In the genomic region with DNA sequence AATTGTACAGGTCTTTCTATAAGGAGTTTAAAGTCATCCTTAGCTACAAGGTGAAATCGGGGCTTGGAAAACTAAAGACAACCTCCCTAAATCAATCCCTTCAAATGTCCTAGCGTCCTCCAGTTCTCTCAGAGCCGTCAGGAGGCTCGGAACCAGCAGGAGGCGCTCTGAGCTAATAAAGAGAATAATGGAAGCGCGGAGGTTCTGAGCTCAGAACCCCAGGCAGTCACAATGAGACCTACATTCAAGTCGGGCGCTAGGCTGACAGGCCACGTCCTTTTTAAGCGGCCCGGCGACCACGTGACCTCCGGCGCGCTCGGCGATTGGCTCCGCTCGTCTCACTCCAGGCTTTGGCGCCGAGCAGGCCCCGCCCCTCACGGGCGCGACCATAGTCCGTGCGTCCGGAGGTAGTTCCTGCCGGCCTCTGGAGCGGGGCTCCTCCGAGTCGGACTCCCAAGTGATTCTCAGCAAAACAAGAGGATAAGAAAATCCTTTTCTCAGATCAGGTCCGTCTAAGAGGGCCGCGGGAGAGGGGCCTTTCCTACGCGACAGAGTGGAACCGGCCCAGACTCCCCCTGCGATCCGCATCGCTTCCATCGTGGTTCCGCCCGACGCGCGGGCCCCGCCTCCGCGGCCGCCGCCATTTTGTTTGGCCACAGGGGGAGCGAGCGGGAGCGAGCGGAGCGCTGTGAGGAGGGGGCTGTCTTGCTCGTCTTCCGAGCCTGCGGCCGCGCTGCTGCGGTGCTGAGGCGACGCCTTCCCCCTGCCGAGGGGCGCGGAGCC, we compare ENCODE assay signal across 8 mouse cellular contexts. TPM values are rescaled to one million over a fixed set of nuclear protein-coding genes. Genes with fewer than 3 reads are reported as not detected.
DNase-seq lines count a peak whose midpoint lies in the region; ATAC-seq lines count a peak whose summit lies in the region.

A gene (plus strand): TSS at position 642 of the 783 bp plus-strand sequence.

- DNase-seq in Muller cell, postnatal 12 days (ENCODE audit: inconsistent ontology term): peak; percentile 98
- DNase-seq in cerebellum, adult 9-11 months: peak; percentile 99
- peak; percentile 97 to 100 for DNase-seq in frontal cortex, adult 2 months (ENCODE audit: extremely low spot score in 1 of 2, low spot score in 1 of 2)
- DNase-seq in hindbrain, embryonic 11.5 days (ENCODE audit: low spot score): peak; percentile 98
- DNase-seq in layer of hippocampus, postnatal 10 days (ENCODE audit: low spot score in 2 of 2): peak; percentile 99
- DNase-seq in lung, postnatal 10 days: peak; percentile 99
- peak; percentile 99 for DNase-seq in ovary, postnatal 36 days (ENCODE audit: low spot score)
- peak; percentile 99 for DNase-seq in thymus, postnatal 25 days

- peak within 1 kb of the TSS; percentile 99 for H3K4me3 ChIP-seq in hindbrain, embryonic 11.5 days (ENCODE audit: low read depth, low read length)

- H3K4me2 ChIP-seq in hindbrain, embryonic 11.5 days (replicated peaks; ENCODE audit: low read depth, low read length): peak within 1 kb of the TSS; percentile 92

- no peaks in the 10 kb centered on the region for H3K9me3 ChIP-seq in hindbrain, embryonic 11.5 days (ENCODE audit: control insufficient read depth, low read length)

- H3K4me1 ChIP-seq in hindbrain, embryonic 11.5 days (replicated peaks; ENCODE audit: control insufficient read depth, insufficient read depth, low read length): 0 out of 2 replicates have a peak, but pooled peaks cover 3% of the 10 kb centered on the region

- 1% methylated on average over 69 of the region's 70 CpGs for WGBS in hindbrain, embryonic 11.5 days

- H3K27me3 ChIP-seq in hindbrain, embryonic 11.5 days (ENCODE audit: control insufficient read depth, insufficient read depth, low read length): no peaks in the 10 kb centered on the region

- peak within 1 kb of the TSS; percentile 97 for H3K27ac ChIP-seq in hindbrain, embryonic 11.5 days (ENCODE audit: low read depth, low read length)

- ATAC-seq in hindbrain, embryonic 11.5 days (ENCODE audit: low FRiP score): peak; percentile 97

- 0 out of 2 replicates have a peak, but pooled peaks cover 2% of the 10 kb centered on the region for H3K36me3 ChIP-seq in hindbrain, embryonic 11.5 days (ENCODE audit: control insufficient read depth, insufficient read depth, low read length)

- peak within 1 kb of the TSS; percentile 94 for H3K9ac ChIP-seq in hindbrain, embryonic 11.5 days (ENCODE audit: low read depth, low read length)

RNA-seq across cellular contexts. Expression of the gene that starts here (rescaled TPM):
- 33.8 and 37.6 TPM in 2 replicates for polyA plus RNA-seq in frontal cortex, adult 2 months (2012; rRNA removed)
- polyA plus RNA-seq in hindbrain, embryonic 11.5 days (2014; fragmentation: Nextera tagmentation; extraction: Ambion mirVana): 91.1 and 95.3 TPM in 2 replicates
- 10 to 100 TPM; 41.5 to 44.4 TPM for total RNA-seq in layer of hippocampus, postnatal 10 days (2021)

Comparison
In these comparisons a context has a peak if more than half of its experiments do, and no peak if none do; other contexts are left out.
1. Peak in every context shown above with its lines: DNase-seq, ATAC-seq, H3K4me3 ChIP-seq and H3K27ac ChIP-seq.